Comparison of ENCODE assay signal across 19 mouse cellular contexts in the genomic region with DNA sequence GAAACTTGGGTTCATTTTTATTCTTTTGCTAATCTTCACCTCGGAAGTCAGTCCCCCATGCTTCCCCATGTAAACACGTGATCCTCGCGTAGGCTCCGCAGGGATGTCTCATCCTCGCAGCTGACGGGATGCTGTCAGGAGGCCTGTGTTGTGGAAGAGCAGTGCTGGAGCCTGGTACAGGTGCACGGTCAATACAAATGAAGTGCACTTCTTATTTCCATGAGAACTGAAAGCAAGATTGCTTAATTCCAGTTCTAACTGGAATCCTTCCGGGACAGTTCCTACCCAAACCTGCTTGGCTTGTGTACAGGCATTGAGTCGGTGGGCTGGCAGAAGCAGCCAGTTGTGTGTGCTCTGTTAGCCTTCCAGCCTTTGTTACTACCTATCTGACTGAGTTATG.
"Had no signal": no experiment of that assay in that cellular context is flagged by ENCODE, and none has a peak within 500 bp of the region (broad histone marks: within the 10 kb centered on the region; RNA-seq: fewer than 3 reads in every experiment).

No protein-coding gene starts in this region.

- H3K4me3 ChIP-seq: embryonic facial prominence, embryonic 10.5 days; embryonic facial prominence, embryonic 12.5 days; embryonic facial prominence, embryonic 13.5 days; embryonic facial prominence, embryonic 15.5 days; erythroblast, embryonic 14.5 days; forebrain, embryonic 10.5 days; forebrain, embryonic 12.5 days; forebrain, embryonic 13.5 days; forebrain, embryonic 15.5 days; heart, adult 2 months; heart, embryonic 10.5 days had no signal

- DNase-seq: embryo, embryonic 11 days; forebrain, postnatal 0 days; gastrocnemius, postnatal 10 days; gastrocnemius, postnatal 14 days; gastrocnemius, postnatal 25 days; gastrocnemius, postnatal 36 days; heart, adult 11 months; heart, adult 18-20 months; heart, adult 2 months had no signal

- H3K27ac ChIP-seq: embryonic facial prominence, embryonic 10.5 days; embryonic facial prominence, embryonic 12.5 days; embryonic facial prominence, embryonic 13.5 days; embryonic facial prominence, embryonic 15.5 days; forebrain, embryonic 10.5 days; forebrain, embryonic 12.5 days; forebrain, embryonic 13.5 days; forebrain, embryonic 15.5 days; heart, adult 2 months; heart, embryonic 10.5 days had no signal
